Mouse (Mus musculus) kidney, postnatal 10 days (tissue): ENCODE results near the gene Zfp512b.

ENCODE experiments used
- DNase-seq: peaks from one replicate; pipeline ENCODE4 v3.0.0; 2021; ENCODE audit warnings: mixed read lengths

Gene Zfp512b

DNA sequence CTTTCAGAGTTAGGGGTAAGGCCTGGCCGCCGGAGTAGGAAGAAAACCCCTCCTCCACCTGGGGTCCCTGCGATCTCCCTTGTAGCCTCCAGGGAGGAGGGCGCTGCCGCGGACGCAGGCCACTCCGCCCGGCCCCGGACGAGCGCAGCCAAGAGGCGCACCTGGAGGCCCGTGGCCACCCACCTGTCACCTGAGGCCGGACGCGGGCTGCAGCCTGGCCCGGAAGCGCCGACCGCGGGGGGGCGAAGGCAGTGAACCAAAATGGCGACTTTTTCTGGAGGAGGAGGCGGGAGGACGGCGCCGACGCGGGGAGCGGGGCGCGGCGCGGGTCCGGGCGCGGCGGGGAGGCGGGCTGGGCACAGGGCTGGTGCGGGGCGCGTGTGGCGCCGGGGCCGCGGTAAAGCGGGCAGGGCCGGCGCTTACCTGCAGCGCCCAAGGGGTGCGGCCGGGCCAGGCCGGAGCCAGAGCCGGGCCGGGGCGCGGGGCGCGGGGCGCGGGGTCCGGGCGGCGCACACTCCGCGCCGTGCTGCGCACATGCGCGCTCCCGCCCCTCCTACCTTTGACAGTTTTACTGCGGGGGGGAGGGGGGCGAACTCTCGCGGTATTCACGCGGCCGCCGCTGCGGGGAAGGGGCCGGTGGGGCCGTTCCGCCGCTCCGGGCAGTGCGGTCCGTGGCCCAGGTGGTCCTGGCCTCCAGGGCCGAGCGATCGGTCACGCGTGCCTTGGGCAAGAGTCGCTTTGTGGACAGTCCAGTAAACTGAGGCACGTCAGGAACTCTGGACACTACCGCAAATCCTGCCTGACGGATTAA is at the start of gene Zfp512b:
Zfp512b (minus strand) TSS at position 573 of the 811 bp plus-strand sequence.
- peak; percentile 86 for DNase-seq

DNA sequence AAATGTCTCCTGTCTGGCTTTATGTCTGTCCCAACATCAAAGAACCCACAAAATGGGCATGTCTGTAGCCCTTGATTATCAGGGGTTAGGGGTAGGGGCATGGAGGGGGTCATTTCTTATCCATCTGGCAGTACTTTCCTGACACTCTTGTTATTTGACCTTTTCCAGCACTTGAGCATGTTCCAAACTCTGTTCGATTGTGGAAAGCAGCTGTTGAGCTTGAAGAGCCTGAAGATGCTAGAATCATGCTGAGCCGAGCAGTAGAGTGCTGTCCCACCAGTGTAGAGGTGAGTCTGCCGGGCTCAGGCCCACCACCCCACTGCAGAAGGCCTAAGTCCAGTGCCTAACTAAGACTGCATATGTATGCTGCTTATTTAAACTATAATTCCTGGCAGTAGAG is 43.3 kb upstream of the Zfp512b start:
- DNase-seq = no peak

DNA sequence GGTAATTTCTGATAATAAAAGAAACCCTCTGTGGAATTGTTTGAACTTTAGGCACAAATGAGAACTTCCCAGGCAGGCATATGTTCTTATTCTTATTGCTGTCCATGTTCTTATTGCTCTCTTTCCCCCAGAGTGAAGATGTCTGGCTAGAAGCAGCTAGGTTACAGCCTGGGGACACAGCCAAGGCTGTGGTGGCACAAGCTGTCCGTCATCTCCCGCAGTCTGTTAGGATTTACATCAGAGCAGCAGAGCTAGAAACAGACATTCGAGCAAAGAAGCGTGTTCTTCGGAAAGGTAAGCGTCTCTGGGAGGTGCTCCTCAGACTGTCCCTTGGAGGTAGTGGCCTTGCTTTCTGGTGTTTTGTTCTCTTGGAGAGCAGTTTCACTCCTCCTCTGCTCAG is 40.0 kb upstream of the Zfp512b start:
- no peak for DNase-seq

DNA sequence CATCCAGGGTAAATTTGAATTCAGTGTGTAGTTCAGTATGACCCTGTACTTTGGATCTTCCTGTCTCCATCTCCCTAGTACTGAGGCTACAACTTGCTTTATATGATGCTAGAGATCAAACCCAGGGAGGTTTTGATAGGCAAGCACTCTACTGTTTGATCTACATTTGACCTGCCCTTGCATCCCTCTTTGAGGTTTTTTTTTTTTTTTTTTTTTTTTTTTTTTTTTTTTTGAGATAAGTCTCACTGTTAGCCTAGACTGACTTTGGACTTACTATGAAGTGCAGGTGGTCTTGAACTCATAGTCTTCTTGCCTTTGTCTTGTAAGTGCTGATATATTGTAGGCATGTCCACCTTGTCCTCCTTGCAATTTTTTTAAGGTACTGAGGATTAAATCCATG is 35.9 kb upstream of the Zfp512b start:
- DNase-seq = no peak

DNA sequence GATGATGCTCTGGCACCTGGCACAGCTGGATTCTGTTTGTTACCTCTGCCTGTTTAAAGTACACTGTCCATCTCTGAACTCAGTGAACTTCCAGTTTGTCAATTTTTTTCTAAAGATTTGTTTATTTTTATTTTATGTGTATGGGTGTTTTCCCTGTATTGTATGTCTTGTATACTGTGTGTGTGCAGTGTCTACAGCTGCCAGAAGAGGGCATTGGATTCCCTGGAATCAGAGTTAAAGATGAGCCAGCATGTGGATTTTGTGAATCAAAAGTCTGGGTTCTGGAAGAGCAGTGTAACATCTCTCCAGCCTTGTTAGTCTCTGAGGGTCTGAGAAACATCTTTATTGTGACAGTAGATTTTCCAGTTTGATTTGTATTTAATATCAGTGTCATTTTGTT is 30.8 kb upstream of the Zfp512b start:
- DNase-seq = peak; percentile 61

DNA sequence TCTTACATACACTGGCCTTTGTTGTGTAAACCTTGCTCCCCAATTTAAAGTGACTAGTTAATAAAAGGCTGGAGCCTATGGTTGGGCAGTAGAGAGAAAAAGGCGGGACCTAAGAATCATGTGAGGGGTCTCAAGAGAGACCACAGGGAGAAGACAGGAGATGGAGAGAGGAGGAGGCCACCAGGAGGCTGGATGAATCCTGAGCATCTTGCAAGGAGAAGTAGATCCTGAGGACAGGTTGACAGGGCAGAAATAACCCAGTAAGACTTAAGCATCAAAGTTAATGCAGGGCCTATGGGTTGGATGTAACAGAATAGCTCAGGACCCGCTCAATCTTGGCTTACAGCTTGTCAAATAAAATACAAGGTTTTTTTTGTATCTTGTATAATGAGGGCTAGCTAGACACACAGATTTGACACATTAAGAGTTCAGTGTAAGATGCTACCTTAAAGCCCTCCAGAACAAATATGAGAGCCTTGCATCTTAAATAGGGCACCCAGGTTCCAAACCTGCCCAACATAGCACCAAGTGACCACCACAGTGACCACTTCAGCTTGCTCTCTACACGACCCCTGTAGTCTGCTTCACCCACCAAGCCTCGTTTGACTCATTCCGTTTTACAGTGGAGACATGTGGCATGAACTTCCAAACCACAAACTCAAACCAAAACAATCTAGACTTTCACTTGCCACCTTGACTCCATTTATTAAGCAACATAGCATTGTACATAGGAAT is 26.3 kb upstream of the Zfp512b start:
- no peak for DNase-seq

DNA sequence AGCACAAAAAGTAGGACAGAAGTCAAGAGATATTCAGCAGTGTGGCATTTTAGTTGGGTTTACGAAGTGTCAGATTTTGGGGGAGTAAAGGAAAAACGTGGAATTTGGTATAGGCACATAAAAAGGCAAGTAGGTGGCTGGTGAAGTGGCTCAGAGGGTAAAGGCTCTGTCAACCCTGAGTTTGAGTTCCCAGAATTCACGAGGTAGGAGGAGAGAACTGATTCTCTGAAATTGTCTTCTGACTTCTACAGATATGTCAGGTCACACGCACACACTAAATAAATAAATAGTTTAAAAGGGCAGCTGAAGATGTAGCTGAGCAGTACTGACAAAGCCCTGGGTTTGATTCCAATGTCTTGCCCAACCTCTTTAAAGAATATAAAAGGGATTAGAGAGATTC is 9.8 kb upstream of the Zfp512b start:
- no peak for DNase-seq

DNA sequence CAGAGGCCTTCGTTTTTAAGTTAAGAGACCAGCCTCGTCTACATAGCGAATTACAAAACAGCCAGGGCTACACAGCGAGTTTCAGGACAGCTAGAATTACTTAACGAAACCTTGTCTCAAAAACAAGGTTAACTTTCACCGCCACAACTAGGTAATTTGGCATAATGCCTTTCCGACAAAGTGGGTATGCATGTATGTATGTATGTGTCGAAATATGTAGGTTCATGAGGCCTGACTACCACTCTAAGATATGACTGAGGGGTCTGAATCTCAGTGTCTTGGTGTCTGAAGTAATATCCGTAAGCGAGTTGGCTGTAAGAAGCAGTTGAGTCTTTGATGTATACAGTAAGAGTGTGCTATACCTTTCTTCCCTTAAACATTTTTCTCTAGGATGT is 9.1 kb upstream of the Zfp512b start:
- no peak for DNase-seq

DNA sequence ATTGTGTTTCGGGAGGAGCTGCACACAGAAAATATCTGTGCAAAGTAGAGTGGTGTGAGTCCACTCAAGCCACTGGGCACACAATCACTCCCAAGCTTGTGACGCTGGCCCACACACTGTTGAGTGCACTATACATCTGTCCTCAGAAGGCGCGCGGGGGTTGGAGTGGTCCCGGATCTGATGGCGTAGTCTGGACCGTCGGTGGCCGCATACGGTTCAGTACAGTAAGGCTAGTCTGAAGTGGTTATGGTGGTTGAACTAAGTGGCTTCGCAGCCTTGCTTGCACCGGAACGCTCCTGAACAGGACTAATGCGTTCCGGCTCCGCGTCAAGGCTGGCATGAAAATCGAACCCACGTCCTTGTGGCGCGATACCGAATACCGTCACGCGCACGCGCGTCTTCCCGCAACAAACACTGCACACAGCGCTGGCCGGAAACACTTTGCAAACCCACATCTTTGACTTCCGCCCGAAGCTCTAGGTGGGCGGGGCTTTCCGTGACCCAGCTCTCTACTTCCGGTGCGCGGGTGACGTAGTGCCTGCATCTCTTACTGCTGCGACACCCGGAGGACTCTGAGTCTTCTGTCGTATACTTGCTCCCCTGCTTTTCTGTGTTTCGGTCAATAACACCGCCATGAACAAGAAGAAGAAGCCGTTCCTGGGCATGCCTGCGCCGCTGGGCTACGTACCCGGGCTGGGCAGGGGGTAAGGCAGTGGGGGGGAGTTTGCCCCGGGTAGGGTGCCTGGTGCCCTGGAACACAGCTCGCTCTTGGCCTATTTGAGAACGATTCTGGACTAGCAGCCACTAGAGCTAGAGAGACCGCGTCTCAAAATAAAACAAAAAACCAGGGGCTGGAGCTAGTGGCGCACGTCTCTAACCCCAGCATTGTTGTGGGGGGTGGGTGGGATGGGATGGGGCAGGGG is 8.5 kb upstream of the Zfp512b start:
- DNase-seq = peak; percentile 99

DNA sequence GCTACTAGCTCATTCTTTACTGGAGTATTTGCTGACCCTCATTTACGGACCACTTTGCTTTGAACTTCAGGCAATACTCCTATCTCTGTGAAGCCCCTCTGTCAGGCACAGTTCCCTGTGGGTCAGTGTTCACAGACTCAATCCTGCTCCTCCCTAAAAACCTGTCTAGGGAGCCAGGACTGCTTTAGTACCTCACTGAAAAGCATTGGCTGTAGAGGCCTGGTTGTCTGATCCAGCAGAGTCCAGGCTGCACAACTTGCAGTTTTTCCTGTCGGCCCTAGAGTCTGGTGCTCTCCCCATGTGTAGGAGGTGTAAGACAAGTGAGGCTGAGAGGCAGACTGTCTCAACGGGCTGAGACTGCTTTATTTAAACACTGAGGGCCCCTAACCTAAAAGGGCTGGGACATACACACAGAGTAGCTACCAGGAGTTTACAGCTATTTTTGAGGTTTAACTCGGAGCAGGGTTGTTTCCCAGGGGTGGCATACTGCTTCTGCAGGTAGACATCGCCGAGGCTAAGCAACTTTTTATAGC is 7.7 kb upstream of the Zfp512b start:
- DNase-seq = no peak

DNA sequence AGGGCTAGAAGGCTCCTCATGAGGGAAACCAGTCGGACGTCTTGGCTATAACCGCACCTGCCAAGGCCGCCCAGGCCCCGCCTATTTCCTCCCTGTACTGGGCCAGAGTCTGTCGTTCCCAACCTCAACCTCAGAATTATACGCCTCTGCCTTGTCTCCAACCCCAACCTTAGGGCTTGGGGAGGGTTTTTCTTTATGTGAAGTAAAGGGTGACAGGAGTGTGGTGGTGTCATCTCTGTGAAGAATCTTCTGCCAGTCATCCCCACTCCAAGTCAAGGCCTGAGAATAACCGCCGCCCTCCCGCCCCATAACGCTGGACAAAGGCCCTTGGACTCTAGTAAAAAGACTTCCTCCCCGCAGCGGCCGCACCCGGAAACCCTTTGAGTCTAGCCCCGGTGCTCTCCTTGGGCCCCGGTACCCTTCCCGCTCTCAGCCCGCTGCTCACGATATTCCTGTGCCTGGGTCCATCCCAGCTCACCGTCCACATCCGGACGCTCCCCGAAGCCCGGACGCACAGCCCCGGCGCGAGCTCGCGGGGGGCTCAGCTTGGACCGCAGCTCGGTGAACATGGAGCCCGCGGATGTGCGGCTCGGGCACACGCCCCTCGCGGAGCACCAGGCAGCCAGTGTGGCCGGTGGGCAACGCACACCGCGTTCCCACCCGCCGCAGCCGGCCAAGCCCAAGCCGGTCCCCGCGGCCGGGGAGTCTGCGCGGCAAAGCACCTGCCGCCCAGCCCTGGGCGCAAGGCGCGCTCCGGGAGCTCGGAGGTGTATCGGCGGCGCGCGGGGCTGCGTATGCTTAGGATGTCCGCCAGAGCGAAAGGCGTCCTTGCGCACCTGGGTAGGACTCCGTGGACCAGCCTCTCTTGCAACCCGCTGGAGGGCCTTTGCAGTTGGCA is 6.1 kb upstream of the Zfp512b start, which contains the start of gene Samd10:
Samd10 (minus strand) TSS at position 759 of the 898 bp plus-strand sequence.
- peak; percentile 77 for DNase-seq

DNA sequence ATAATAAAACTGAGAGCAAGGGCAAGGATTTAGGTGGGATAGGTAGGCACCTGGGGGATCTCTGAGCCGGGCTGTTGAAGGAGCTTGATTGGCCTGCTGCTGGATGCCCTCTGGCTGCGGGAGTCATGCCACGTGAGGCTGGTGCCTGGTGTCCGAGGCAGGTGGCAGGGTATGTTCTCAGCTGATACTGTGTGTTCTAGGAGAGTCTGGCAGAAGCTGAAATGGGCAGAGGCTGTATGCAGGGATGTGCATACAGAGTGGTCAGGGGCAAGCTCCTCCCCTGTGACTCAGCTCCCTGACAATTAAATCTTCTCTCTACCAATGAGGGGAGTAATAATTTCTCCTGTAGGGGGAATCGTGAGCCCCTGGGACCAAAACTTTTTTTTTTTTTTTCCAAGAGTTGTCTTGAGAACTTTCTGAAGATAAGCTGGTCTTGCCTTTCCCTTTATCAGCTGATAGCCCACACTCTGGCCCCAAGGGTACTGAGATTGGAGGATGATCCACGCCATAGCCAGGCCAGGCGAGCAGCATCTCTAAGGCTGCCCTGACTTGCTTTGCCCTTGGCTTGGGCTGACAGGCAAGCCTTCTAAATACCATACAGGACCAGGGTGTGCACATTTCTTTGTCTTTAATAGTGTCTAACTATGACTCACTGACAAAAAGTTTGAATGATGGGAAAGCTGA is 4.9 kb upstream of the Zfp512b start:
- DNase-seq = no peak

DNA sequence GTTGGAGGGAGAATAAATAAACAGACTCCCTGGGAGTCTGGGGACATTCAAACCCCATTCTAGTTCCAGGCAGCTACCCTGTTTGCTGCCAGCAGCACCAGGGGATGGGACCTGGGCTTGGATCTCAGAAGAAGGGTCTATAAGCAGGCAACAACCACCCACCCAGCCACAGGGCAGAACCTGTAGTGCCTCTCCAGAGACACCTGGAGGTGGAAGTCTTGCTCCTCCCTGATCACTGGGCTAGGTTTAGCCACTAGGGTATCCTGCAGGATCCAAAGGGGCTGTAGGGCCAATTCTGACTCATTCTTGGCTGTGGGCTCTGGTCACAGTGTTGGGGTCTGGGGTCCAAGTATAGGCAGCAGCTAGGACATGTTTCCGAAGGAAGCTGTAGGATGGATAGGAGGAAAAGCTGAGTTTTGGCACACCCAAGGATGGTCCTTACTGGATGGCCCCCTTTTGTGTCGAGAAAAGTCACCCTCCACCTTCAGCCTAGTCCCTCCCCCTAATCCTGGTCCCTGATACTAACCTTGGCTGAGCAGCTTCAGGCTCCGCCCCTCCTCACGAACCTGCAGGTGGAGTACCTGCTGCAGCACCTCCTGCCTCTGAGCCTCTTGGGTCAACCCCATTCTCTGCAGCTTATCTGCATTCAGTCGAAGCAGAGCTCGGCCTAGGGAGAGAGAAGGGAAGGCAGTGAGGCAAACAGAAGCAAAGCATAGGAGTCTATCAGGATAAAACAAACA is 3.8 kb upstream of the Zfp512b start:
- DNase-seq = no peak

DNA sequence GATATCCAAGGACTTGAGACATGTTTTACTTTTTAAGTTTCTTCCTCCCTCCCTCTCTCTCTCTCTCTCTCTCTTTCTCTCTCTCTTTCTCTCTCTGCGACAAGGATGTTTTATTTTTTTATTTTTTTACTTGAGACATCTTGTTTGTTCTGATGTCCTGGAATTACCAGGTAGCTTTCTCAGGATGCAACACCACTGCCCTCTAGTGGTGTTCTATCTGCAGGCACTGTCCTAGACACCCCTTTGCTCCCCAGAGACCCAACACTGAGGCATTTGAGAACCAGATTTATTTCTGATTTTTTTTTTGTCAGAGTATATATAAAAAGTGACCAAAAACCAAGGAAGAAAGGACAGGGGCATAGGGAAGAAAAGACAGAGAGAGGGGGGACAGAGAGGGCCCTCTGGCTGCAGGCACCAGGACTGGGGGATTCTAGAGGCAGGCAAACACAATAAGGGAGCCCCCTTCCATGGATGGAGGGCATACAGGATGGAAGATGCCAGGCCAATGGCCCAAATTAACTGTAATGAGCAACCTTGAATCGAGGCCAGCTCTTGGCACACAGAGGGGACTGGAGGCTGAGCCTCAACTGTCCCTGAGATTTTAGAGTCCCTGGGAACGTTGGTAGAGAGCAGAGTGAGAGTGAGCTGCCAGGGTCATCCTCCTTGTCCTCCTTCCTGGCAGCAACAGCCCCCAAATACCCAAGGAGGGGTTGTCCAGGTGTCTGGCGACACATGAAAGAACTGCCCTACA is 2.5 kb upstream of the Zfp512b start:
- peak; percentile 63 for DNase-seq

DNA sequence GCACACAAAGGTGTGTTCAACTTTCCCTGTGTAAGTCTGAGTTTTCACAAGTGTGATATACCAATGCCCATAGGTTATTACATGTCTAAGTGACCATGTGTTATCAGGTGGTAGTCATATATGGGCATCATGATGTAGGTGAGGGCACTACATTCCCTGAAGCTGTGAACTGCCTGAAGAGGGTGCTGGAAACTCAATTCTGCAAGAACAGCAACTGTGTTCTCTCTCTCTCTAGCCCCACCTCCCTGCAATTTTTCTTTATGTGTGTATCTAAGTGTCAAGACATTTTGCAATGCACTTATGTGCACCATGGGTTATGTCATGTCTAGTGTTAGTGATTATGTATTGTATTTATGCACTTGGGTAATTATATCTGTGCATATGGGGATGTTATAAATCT is 1.3 kb upstream of the Zfp512b start:
- DNase-seq = no peak

DNA sequence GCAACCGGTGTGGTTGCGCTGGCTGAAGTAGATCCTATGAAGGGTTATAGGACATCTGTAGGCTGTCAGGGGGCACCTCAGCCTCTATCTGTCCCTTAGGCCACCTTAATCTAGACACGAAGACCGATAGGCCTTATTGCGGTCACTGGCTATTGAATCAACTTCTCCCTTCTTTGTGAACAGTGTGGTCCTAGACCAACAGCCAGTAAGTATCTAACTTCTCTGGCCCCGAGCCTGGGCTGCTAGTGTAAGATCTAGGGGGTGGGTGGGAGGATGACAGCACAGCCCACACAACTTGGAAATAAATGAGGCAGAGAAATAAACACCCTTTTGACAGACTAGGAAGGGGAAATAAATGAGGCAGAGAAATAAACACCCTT is 429 bp upstream of the Zfp512b start:
- peak; percentile 67 for DNase-seq

DNA sequence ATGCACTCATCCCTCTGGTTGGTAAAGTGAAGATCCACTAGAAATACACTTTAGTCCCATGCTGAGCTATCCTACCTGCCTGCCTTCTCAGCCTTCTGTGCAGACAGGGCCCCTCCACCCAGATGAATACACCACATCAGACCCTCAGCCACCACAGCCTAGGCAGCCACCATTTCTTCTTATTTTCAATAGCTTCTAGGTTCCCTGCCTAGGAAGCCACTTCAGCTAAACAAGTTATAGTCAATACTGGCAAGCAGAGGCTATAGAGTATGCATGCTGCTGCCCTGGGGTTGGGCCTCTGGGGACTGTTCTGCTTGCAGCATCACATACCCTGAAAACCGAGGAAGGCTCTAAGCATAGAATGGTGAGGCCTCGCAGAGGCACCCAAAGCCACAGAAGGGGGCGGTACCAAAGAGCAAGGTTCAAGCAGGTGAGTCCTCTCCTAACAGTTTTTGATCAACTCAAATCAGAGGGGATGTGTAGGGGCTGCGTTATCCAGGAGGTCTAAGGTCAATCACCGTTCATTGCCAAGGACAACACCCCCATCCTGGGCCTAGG is 996 bp downstream of the Zfp512b start, which contains the start of gene Prpf6:
Prpf6 (plus strand) TSS at position 341 of the 558 bp plus-strand sequence.
- peak; percentile 47 for DNase-seq

DNA sequence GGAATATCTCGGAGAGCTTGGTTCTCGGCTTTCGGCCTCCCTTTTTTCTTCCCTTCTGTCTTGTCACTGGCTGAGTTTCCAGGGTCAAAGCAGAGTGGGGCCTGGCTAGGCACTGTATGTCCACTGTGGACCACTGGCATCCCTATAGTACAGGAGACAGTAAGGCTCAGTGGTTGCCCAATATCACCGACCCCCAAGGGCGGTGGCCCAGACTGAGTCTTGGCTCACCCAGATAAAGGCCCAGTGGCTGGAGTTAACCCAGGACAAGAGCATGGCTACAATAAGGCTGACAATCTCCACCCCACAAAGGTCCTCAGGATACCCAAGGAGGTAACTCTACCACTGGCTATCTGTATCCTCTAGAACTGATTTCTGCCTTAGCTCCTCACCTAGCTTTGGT is 2.1 kb downstream of the Zfp512b start:
- no peak for DNase-seq

DNA sequence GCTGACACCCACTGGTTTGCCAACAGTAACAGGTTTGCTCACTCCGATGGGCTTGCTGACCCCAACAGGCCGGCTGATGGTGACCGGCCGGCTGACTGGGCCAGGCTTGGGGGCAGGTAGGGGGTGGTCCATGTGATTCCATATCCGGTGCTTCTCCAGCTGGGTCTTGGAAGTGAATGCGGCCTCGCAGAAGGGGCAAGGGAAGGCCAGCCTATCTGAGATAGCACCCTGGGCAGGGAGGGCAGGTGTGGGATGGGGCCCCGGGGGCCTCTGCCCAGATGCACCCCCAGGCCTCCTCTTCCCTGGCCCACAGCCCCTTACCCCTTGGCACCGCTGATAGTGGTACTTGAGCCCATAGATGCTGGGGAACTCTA is 2.9 kb downstream of the Zfp512b start:
- DNase-seq = no peak
